Mouse (Mus musculus) brain, embryonic 14.5 days (tissue): ENCODE measurements around the gene Yif1b.
"Not testable (repeated sequence)": the region's sequence is repeated elsewhere in the genome, so short reads cannot be mapped to it uniquely, and the experiment has no call there.

ENCODE experiments used
- CTCF ChIP-seq: fragments of 200-500 bp; IDR thresholded peaks from 2 replicates; pipeline ENCODE4 v1.5.1; 2012; ENCODE audit warnings: inconsistent platforms, mild to moderate bottlenecking, moderate library complexity, borderline replicate concordance; ENCODE audit not compliant: insufficient read depth, insufficient read length; ENCODE audit errors: extremely low read depth
- POLR2A ChIP-seq: fragments of 200-500 bp; IDR thresholded peaks from 2 replicates; pipeline ENCODE4 v1.6.1; 2012; ENCODE audit warnings: mild to moderate bottlenecking, inconsistent platforms, borderline replicate concordance; ENCODE audit not compliant: poor library complexity, insufficient read depth, insufficient read length, severe bottlenecking; ENCODE audit errors: extremely low read depth

GRCm38 (mm10) chr7:29212775-29213560 lies 25.2 kb upstream of the Yif1b start:
- TF ChIP-seq POLR2A, CTCF: not testable (repeated sequence)
